Mouse (Mus musculus) limb, embryonic 11.5 days (tissue): ENCODE measurements around the gene Crk. TPM values are rescaled to one million over a fixed set of nuclear protein-coding genes. Genes with fewer than 3 reads are reported as not detected.

Experiments
- ATAC-seq: fragments of 200-750 bp; cut with Nextera tagmentation; 2 replicates; pipeline ENCODE4 v1.8.0; 2017; ENCODE audit warnings: low read depth; ENCODE audit not compliant: insufficient number of reproducible peaks, low FRiP score, low TSS enrichment
- DNase-seq: peaks from one replicate; pipeline ENCODE4 v3.0.0-alpha.2; 2015; ENCODE audit warnings: low spot score
- H3K27ac ChIP-seq: fragments of 300-500 bp; sonication (generic); replicated peaks from 2 replicates; pipeline ENCODE4 v1.5.1; 2014; ENCODE audit warnings: low read depth, mild to moderate bottlenecking, low read length
- H3K27me3 ChIP-seq: fragments of 300-500 bp; sonication (generic); 2 replicates; pipeline ENCODE4 v1.6.1; 2014; ENCODE audit warnings: mild to moderate bottlenecking, low read length, mixed read lengths; ENCODE audit not compliant: control insufficient read depth, insufficient read depth
- H3K36me3 ChIP-seq: fragments of 300-500 bp; sonication (generic); 2 replicates; pipeline ENCODE4 v1.6.1; 2014; ENCODE audit warnings: mild to moderate bottlenecking, low read length, moderate library complexity, mixed read lengths; ENCODE audit not compliant: control insufficient read depth, insufficient read depth
- H3K4me1 ChIP-seq: fragments of 300-500 bp; sonication (generic); 2 replicates; pipeline ENCODE4 v1.6.1; 2014; ENCODE audit warnings: low read length, mixed read lengths; ENCODE audit not compliant: control insufficient read depth, insufficient read depth
- H3K4me2 ChIP-seq: fragments of 300-500 bp; sonication (generic); 2 replicates; pipeline ENCODE4 v1.6.1; 2014; ENCODE audit warnings: low read depth, mild to moderate bottlenecking, moderate library complexity; ENCODE audit not compliant: severe bottlenecking
- H3K4me3 ChIP-seq: fragments of 300-500 bp; sonication (generic); 2 replicates; pipeline ENCODE4 v1.5.1; 2014; ENCODE audit warnings: low read depth, low read length
- H3K9ac ChIP-seq: fragments of 300-500 bp; sonication (generic); 2 replicates; pipeline ENCODE4 v1.6.1; 2014; ENCODE audit warnings: mild to moderate bottlenecking, low read length
- H3K9me3 ChIP-seq: fragments of 300-500 bp; sonication (generic); 2 replicates; pipeline ENCODE4 v1.6.1; 2016; ENCODE audit warnings: low read length; ENCODE audit not compliant: control insufficient read depth
- WGBS: fragments of 180-500 bp; shearing (Covaris S2); extraction: QIAGEN DNeasy Blood & Tissue Kit; methylation state at CpG from one replicate; pipeline ENCODE4 v1.1.7; 2014; 5-methylcytosine and 5-hydroxymethylcytosine counted together
- polyA plus RNA-seq: library from polyadenylated mRNA; unstranded; fragments of >200 nt; fragmentation: Nextera tagmentation; extraction: Ambion mirVana; gene quantifications from 2 replicates; pipeline ENCODE4 v1.2.1, GENCODE M21; 2014

Gene Crk
- polyA plus RNA-seq, 1 experiment from 2014 or later: 107 TPM

GRCm38 (mm10) chr11:75653781-75654470 is 25.1 kb upstream of the Crk start:
- Histone ChIP-seq H3K36me3 (no peaks in the 10 kb centered on the region), H3K9me3 (no peaks in the 10 kb centered on the region), H3K27ac (no peak overlapping the region), H3K27me3 (peaks cover 21% of the 10 kb centered on the region), H3K4me1 (peaks cover 16% of the 10 kb centered on the region), H3K9ac (peak overlapping the region; percentile 45), H3K4me2 (peak overlapping the region; percentile 88), H3K4me3 (peak overlapping the region; percentile 49)
- WGBS: under 1% methylated on average over 41 of the region's 45 CpGs
- peak; percentile 68 for ATAC-seq
- DNase-seq: peak; percentile 87

GRCm38 (mm10) chr11:75654471-75655390 is 24.3 kb upstream of the Crk start:
- Histone ChIP-seq H3K4me1 (peaks cover 16% of the 10 kb centered on the region), H3K4me2 (peak overlapping the region; percentile 92), H3K36me3 (no peaks in the 10 kb centered on the region), H3K4me3 (peak overlapping the region; percentile 49), H3K9me3 (no peaks in the 10 kb centered on the region), H3K27ac (no peak overlapping the region; the same call in 1 of the 2 replicates), H3K27me3 (peaks cover 21% of the 10 kb centered on the region), H3K9ac (no peak overlapping the region)
- ATAC-seq (no peak), DNase-seq (peak; percentile 35)
- 39% methylated on average over 25 of the region's 25 CpGs for WGBS

DNA sequence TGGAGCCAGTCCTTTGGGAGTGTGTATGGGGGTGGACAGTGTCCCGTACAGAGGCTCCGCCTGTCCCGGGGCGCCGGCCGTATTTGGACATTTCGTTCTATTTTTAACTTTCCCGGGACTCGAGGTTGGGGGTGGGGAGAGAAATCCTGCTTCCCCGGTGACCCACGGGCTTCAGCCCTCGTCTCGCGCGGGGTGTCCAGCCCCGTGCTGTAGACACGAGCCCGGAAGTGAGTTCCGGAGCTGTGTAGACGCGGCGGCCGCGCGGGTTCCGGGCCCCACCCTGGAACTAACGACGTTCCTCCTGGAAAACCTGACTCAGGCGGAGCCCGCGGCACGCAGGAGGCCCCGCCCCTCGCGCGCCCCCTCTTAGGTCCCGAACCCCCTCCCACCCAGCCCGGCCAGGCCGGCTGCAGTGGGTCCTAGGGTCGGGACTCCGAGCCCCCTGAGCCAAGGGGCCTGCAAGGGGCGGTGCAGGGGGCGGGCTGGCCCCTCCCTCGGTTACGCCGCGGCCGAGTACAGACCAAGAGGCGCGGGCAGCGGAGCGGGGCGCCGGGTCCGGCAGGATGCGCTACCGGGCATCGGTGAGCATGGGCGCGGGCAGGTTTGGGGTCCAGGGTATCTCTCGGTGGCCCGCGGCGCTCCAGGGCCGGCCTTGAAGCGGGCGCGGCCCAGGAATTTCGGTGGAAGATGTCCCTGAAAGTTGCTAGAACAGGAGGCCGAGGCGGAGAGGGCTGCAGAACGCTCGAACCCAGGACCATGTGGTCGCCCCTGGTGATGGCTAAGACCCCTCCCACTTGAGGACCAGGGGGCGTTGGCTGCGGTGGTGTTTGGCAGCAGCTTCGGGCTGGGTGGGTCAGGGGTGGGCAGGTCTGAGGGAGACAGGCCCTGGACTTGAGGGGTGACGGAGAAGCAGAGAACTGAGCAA is 23.2 kb upstream of the Crk start:
- Histone ChIP-seq H3K4me1 (peaks cover 16% of the 10 kb centered on the region), H3K4me3 (peak overlapping the region; percentile 65), H3K36me3 (no peaks in the 10 kb centered on the region), H3K9ac (peak overlapping the region; percentile 76), H3K27me3 (peaks cover 21% of the 10 kb centered on the region), H3K9me3 (no peaks in the 10 kb centered on the region), H3K4me2 (peak overlapping the region; percentile 92), H3K27ac (no peak overlapping the region)
- peak; percentile 58; the same call in 1 of the 2 replicates for ATAC-seq
- peak; percentile 75 for DNase-seq
- 1% methylated on average over 71 of the region's 78 CpGs for WGBS

DNA sequence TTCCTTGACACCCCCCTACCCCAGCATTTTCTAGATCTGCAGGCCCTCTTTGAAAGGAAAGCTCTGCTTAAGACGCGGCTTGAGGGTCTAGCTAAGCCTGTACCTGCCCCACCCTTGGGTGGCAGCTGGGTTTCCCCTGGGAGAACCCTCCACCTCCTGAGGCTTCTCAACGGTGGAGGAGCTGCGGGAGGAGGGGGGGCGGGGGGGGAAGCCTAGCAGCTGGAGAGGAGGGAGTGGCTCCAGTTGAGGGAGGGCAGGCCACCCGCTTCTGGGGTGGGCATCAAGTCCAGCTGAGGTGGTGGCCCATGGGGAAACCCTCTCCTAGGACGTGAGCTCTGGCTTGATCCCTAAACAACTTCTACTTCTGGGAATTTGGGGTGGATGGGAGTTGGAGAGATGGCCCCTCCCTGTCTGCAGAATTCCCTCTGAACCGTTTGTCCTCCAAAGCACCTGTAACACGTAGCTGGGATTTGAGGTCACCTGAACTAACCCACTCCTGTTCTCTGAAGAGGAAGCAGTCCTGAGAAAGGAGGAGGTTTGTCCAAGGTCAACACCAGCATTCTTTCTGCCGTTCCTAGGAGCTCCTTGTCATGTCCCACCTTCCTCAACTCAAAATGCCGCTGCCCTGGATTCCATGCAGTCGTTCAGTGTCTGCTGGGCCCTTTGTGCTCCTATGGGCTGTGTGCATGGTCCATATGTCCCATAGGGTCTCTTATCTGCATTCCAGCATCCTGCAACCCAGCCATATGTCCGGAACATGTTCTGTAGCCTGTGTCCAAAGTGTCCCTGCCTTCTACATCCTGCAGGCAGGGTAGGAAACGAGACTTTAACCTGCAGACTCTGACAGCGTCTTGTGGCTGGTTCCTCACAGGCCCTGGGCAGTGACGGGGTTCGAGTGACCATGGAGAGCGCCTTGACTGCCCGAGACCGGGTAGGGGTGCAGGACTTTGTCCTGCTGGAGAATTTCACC is 22.2 kb upstream of the Crk start:
- 57% methylated on average over 20 of the region's 20 CpGs for WGBS

DNA sequence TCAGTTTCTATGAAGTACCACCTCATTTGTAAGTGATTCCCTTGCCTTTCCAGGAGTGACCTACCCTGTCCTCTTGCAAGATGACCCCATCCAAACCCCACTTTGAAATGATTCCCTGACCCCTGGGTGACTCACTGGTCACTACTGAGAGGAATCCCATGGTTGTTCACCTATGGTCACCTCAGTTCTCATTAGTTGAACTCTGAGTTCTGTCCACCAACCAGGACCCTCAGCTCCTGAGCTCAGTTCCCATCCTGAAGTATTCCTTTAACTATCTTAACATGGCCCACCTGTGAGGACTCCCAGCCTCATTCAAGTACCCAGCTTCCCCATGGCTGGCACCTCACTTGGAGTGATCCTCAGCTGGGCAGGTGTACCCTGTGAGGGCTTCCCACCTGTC is 21.2 kb upstream of the Crk start:
- H3K27ac ChIP-seq: no peak overlapping the region
- H3K36me3 ChIP-seq: peaks cover 6% of the 10 kb centered on the region; the same call in 1 of the 2 replicates
- DNase-seq (no peak), ATAC-seq (no peak)
- peaks cover 15% of the 10 kb centered on the region for H3K27me3 ChIP-seq
- H3K4me1 ChIP-seq: peaks cover 16% of the 10 kb centered on the region
- no peak overlapping the region for H3K4me2 ChIP-seq
- no peaks in the 10 kb centered on the region for H3K9me3 ChIP-seq
- no peak overlapping the region for H3K4me3 ChIP-seq
- H3K9ac ChIP-seq: no peak overlapping the region

More for the DNA sequence above, 22.2 kb upstream of the Crk start:
- H3K9me3 ChIP-seq: no peaks in the 10 kb centered on the region
- peaks cover 16% of the 10 kb centered on the region for H3K4me1 ChIP-seq
- H3K4me3 ChIP-seq: peak overlapping the region; percentile 65
- ATAC-seq (no peak), DNase-seq (no peak)
- H3K27me3 ChIP-seq: peaks cover 21% of the 10 kb centered on the region
- H3K36me3 ChIP-seq: peaks cover 3% of the 10 kb centered on the region; the same call in 1 of the 2 replicates
- no peak overlapping the region for H3K27ac ChIP-seq
- peak overlapping the region; percentile 92 for H3K4me2 ChIP-seq
- peak overlapping the region; percentile 76; the same call in 1 of the 2 replicates for H3K9ac ChIP-seq

GRCm38 (mm10) chr11:75658311-75658710 is 20.7 kb upstream of the Crk start:
- no peak overlapping the region for H3K9ac ChIP-seq
- H3K4me3 ChIP-seq: no peak overlapping the region
- 91% methylated on average over 13 of the region's 13 CpGs for WGBS
- ATAC-seq (no peak), DNase-seq (no peak)
- no peaks in the 10 kb centered on the region for H3K9me3 ChIP-seq
- H3K4me2 ChIP-seq: no peak overlapping the region
- H3K4me1 ChIP-seq: peaks cover 15% of the 10 kb centered on the region
- H3K36me3 ChIP-seq: peaks cover 6% of the 10 kb centered on the region; the same call in 1 of the 2 replicates
- no peak overlapping the region for H3K27ac ChIP-seq
- H3K27me3 ChIP-seq: peaks cover 11% of the 10 kb centered on the region

DNA sequence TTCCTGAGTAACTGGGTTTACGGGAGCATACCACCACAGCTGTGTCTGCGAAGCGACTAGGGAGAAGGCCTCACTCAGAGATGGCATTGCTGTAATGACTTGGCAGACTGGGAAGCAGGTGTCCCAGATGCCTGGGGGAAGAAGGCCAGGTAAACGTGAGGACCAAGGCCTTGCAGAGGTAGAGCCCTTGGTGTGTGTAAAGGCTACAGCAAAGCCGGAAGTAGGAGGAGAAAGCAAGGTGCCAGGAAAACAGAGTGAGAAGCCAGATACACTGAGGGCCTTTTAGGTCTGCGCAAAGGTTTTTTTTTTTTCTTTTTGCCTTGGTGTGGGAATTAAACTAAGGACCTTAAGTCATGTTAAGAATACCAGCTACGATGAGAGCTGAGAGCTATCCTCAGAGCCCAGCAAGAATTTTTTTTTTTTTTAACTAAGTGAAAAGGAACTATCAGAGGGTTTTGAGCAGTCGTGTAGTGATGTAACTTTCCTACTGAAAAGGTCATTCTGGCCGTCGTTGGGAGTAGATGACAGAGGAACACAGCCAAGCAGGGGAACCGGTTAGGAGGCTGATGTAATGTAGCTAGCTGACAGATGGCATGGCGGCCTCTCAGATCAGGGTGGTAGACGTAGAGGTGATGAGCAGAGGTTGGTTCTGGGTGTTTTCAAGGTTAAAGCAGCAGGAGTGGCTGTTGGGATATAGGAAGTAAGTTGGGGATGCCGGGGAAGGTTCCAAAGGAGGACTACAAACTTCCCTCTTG is 19.9 kb upstream of the Crk start:
- Histone ChIP-seq H3K9ac (no peak overlapping the region), H3K36me3 (peaks cover 6% of the 10 kb centered on the region; the same call in 1 of the 2 replicates), H3K4me3 (no peak overlapping the region), H3K27me3 (peaks cover 8% of the 10 kb centered on the region), H3K4me2 (no peak overlapping the region), H3K27ac (no peak overlapping the region), H3K9me3 (no peaks in the 10 kb centered on the region), H3K4me1 (peaks cover 9% of the 10 kb centered on the region; the same call in 1 of the 2 replicates)
- DNase-seq: no peak
- no peak for ATAC-seq
- 81% methylated on average over 14 of the region's 14 CpGs for WGBS
